Mouse (Mus musculus) stomach, embryonic 14.5 days (tissue): ENCODE results near the gene Klf4. TPM values are rescaled to one million over a fixed set of nuclear protein-coding genes. Genes with fewer than 3 reads are reported as not detected.

Experiments used
- ATAC-seq: fragments of 200-750 bp; cut with Nextera tagmentation; 2 replicates; pipeline ENCODE4 v1.8.0; 2017; ENCODE audit warnings: low read depth, moderate TSS enrichment; ENCODE audit not compliant: insufficient number of reproducible peaks, insufficient read depth, low FRiP score
- H3K27ac ChIP-seq: fragments of 300-500 bp; sonication (generic); 2 replicates; pipeline ENCODE4 v1.5.1; 2014; ENCODE audit warnings: mild to moderate bottlenecking, low read length, moderate library complexity, mixed read lengths
- H3K27me3 ChIP-seq: fragments of 300-500 bp; sonication (generic); 2 replicates; pipeline ENCODE4 v1.6.1; 2014; ENCODE audit warnings: low read length, control low read depth, mixed read lengths; ENCODE audit not compliant: control insufficient read depth, insufficient read depth
- H3K36me3 ChIP-seq: fragments of 300-500 bp; sonication (generic); 2 replicates; pipeline ENCODE4 v1.6.1; 2014; ENCODE audit warnings: mild to moderate bottlenecking, control low read depth, low read length, moderate library complexity, mixed read lengths; ENCODE audit not compliant: control insufficient read depth, insufficient read depth
- H3K4me1 ChIP-seq: fragments of 300-500 bp; sonication (generic); 2 replicates; pipeline ENCODE4 v1.6.1; 2014; ENCODE audit warnings: low read length, control low read depth, mixed read lengths; ENCODE audit not compliant: control insufficient read depth, insufficient read depth
- H3K4me2 ChIP-seq: fragments of 300-500 bp; sonication (generic); replicated peaks from 2 replicates; pipeline ENCODE4 v1.6.1; 2014; ENCODE audit warnings: low read depth, low read length, control low read depth
- H3K4me3 ChIP-seq: fragments of 300-500 bp; sonication (generic); 2 replicates; pipeline ENCODE4 v1.5.1; 2014; ENCODE audit warnings: low read depth, low read length, control low read depth
- H3K9ac ChIP-seq: fragments of 300-500 bp; sonication (generic); replicated peaks from 2 replicates; pipeline ENCODE4 v1.6.1; 2014; ENCODE audit warnings: low read depth, mild to moderate bottlenecking, control low read depth, low read length, moderate library complexity, mixed read lengths
- H3K9me3 ChIP-seq: fragments of 300-500 bp; sonication (generic); 2 replicates; pipeline ENCODE4 v1.6.1; 2016; ENCODE audit warnings: low read depth, low read length, control low read depth; ENCODE audit not compliant: control insufficient read depth
- WGBS: fragments of 180-500 bp; shearing (Covaris S2); extraction: QIAGEN DNeasy Blood & Tissue Kit; methylation state at CpG from one replicate; pipeline ENCODE4 v1.1.7; 2014; 5-methylcytosine and 5-hydroxymethylcytosine counted together
- polyA plus RNA-seq: library from polyadenylated mRNA; unstranded; fragments of >200 nt; fragmentation: Nextera tagmentation; extraction: Ambion mirVana; gene quantifications from 2 replicates; pipeline ENCODE4 v1.2.1, GENCODE M21; 2014

Klf4 gene
- polyA plus RNA-seq, 1 experiment from 2014 or later, result 21.0 TPM

- no peaks in the 10 kb centered on the region for H3K9me3 ChIP-seq
- ATAC-seq, result no peak
- no peaks in the 10 kb centered on the region for H3K36me3 ChIP-seq
- peak overlapping the region; percentile 61; the same call in 1 of the 2 replicates for H3K27ac ChIP-seq
- peaks cover 13% of the 10 kb centered on the region; the same call in 1 of the 2 replicates for H3K4me1 ChIP-seq
- H3K27me3 ChIP-seq, result no peaks in the 10 kb centered on the region
- peak overlapping the region; percentile 91 for H3K4me2 ChIP-seq
- WGBS, result under 1% methylated on average over 20 of the region's 20 CpGs
- peak overlapping the region; percentile 65 for H3K4me3 ChIP-seq
- peak overlapping the region; percentile 83 for H3K9ac ChIP-seq
These were observed 1.6 kb downstream of the Klf4 start for GRCm38 (mm10) chr4:55530731-55531095.

- under 1% methylated on average over 27 of the region's 27 CpGs for WGBS
- Histone ChIP-seq H3K27ac (peak overlapping the region; percentile 61; the same call in 1 of the 2 replicates), H3K36me3 (no peaks in the 10 kb centered on the region), H3K4me1 (peaks cover 13% of the 10 kb centered on the region; the same call in 1 of the 2 replicates), H3K27me3 (no peaks in the 10 kb centered on the region), H3K4me3 (peak overlapping the region; percentile 65), H3K9me3 (no peaks in the 10 kb centered on the region), H3K4me2 (peak overlapping the region; percentile 91), H3K9ac (peak overlapping the region; percentile 83)
- 0 out of 2 replicates have a peak, but pooled peaks have one; percentile 2 for ATAC-seq
These were observed 2.0 kb downstream of the Klf4 start for GRCm38 (mm10) chr4:55530236-55530635.

GRCm38 (mm10) chr4:55528404-55528803 is 3.9 kb downstream of the Klf4 start:
- Histone ChIP-seq H3K4me1 (0 out of 2 replicates have a peak, but pooled peaks cover 9% of the 10 kb centered on the region), H3K9me3 (no peaks in the 10 kb centered on the region), H3K27me3 (no peaks in the 10 kb centered on the region), H3K9ac (no peak overlapping the region), H3K4me2 (peak overlapping the region; percentile 23; the same call in 1 of the 2 replicates), H3K27ac (no peak overlapping the region), H3K4me3 (0 out of 2 replicates have a peak overlapping the region, but pooled peaks have one; percentile 13), H3K36me3 (no peaks in the 10 kb centered on the region)
- WGBS, result 78% methylated on average over 3 of the region's 4 CpGs
- no peak for ATAC-seq

- H3K4me2 ChIP-seq, result peak overlapping the region; percentile 23; the same call in 1 of the 2 replicates
- no peak overlapping the region for H3K9ac ChIP-seq
- peak overlapping the region; percentile 13; the same call in 1 of the 2 replicates for H3K4me3 ChIP-seq
- no peaks in the 10 kb centered on the region for H3K9me3 ChIP-seq
- H3K36me3 ChIP-seq, result no peaks in the 10 kb centered on the region
- 77% methylated on average over 12 of the region's 12 CpGs for WGBS
- ATAC-seq, result no peak
- 0 out of 2 replicates have a peak, but pooled peaks cover 9% of the 10 kb centered on the region for H3K4me1 ChIP-seq
- no peaks in the 10 kb centered on the region for H3K27me3 ChIP-seq
- no peak overlapping the region for H3K27ac ChIP-seq
These were observed 4.3 kb downstream of the Klf4 start for GRCm38 (mm10) chr4:55527931-55528330.

GRCm38 (mm10) chr4:55526247-55527115 is 5.8 kb downstream of the Klf4 start:
- Histone ChIP-seq H3K4me1 (0 out of 2 replicates have a peak, but pooled peaks cover 9% of the 10 kb centered on the region), H3K4me2 (0 out of 2 replicates have a peak overlapping the region, but pooled peaks have one; percentile 14), H3K36me3 (no peaks in the 10 kb centered on the region), H3K9me3 (no peaks in the 10 kb centered on the region), H3K9ac (no peak overlapping the region), H3K27ac (no peak overlapping the region), H3K4me3 (no peak overlapping the region), H3K27me3 (no peaks in the 10 kb centered on the region)
- ATAC-seq, result no peak
- WGBS, result 62% methylated on average over 5 of the region's 5 CpGs

GRCm38 (mm10) chr4:55523921-55524320 is 8.3 kb downstream of the Klf4 start:
- WGBS, result 69% methylated on average over 4 of the region's 4 CpGs
- no peak overlapping the region for H3K4me2 ChIP-seq
- H3K27me3 ChIP-seq, result no peaks in the 10 kb centered on the region
- H3K36me3 ChIP-seq, result no peaks in the 10 kb centered on the region
- no peak overlapping the region for H3K27ac ChIP-seq
- H3K9ac ChIP-seq, result no peak overlapping the region
- no peaks in the 10 kb centered on the region for H3K9me3 ChIP-seq
- H3K4me1 ChIP-seq, result no peaks in the 10 kb centered on the region
- H3K4me3 ChIP-seq, result no peak overlapping the region
- no peak for ATAC-seq

- H3K27me3 ChIP-seq, result no peaks in the 10 kb centered on the region
- no peak overlapping the region for H3K27ac ChIP-seq
- H3K4me3 ChIP-seq, result no peak overlapping the region
- ATAC-seq, result no peak
- 88% methylated on average over 7 of the region's 7 CpGs for WGBS
- no peak overlapping the region for H3K9ac ChIP-seq
- no peaks in the 10 kb centered on the region for H3K9me3 ChIP-seq
- H3K4me1 ChIP-seq, result no peaks in the 10 kb centered on the region
- H3K4me2 ChIP-seq, result no peak overlapping the region
- no peaks in the 10 kb centered on the region for H3K36me3 ChIP-seq
These were observed 14.8 kb downstream of the Klf4 start for GRCm38 (mm10) chr4:55517438-55517837.

- WGBS, result 78% methylated on average over 8 of the region's 8 CpGs
- no peaks in the 10 kb centered on the region for H3K9me3 ChIP-seq
- no peak overlapping the region for H3K9ac ChIP-seq
- no peaks in the 10 kb centered on the region for H3K27me3 ChIP-seq
- H3K4me1 ChIP-seq, result no peaks in the 10 kb centered on the region
- no peak overlapping the region for H3K4me2 ChIP-seq
- ATAC-seq, result no peak
- no peak overlapping the region for H3K27ac ChIP-seq
- no peaks in the 10 kb centered on the region for H3K36me3 ChIP-seq
- H3K4me3 ChIP-seq, result no peak overlapping the region
These were observed 16.2 kb downstream of the Klf4 start for GRCm38 (mm10) chr4:55516048-55516447.
